Mouse (Mus musculus) heart, embryonic 11.5 days (tissue): ENCODE data around the gene Arhgef11. TPM values are rescaled to one million over a fixed set of nuclear protein-coding genes. Genes with fewer than 3 reads are reported as not detected.

Experiments
- ATAC-seq: fragments of 200-750 bp; cut with Nextera tagmentation; replicated peaks from 2 replicates; pipeline ENCODE4 v1.8.0; 2017; ENCODE audit warnings: moderate library complexity; ENCODE audit not compliant: insufficient number of reproducible peaks, low FRiP score, low TSS enrichment
- H3K27ac ChIP-seq: fragments of 300-500 bp; sonication (generic); 2 replicates; pipeline ENCODE4 v1.5.1; 2014; ENCODE audit warnings: mild to moderate bottlenecking, low read depth, low read length
- H3K27me3 ChIP-seq: fragments of 300-500 bp; sonication (generic); 2 replicates; pipeline ENCODE4 v1.6.1; 2014; ENCODE audit warnings: mild to moderate bottlenecking, low read length, mixed read lengths; ENCODE audit not compliant: control insufficient read depth, insufficient read depth
- H3K36me3 ChIP-seq: fragments of 300-500 bp; sonication (generic); 2 replicates; pipeline ENCODE4 v1.6.1; 2014; ENCODE audit warnings: mild to moderate bottlenecking, low read length, moderate library complexity, mixed read lengths; ENCODE audit not compliant: control insufficient read depth, insufficient read depth
- H3K4me1 ChIP-seq: fragments of 300-500 bp; sonication (generic); 2 replicates; pipeline ENCODE4 v1.6.1; 2014; ENCODE audit warnings: low read length; ENCODE audit not compliant: control insufficient read depth, insufficient read depth
- H3K4me2 ChIP-seq: fragments of 300-500 bp; sonication (generic); 2 replicates; pipeline ENCODE4 v1.6.1; 2014; ENCODE audit warnings: mild to moderate bottlenecking, moderate library complexity
- H3K4me3 ChIP-seq: fragments of 300-500 bp; sonication (generic); 2 replicates; pipeline ENCODE4 v1.5.1; 2014; ENCODE audit warnings: low read depth, low read length
- H3K9ac ChIP-seq: fragments of 300-500 bp; sonication (generic); 2 replicates; pipeline ENCODE4 v1.6.1; 2014; ENCODE audit warnings: mild to moderate bottlenecking, low read depth, low read length, moderate library complexity
- H3K9me3 ChIP-seq: fragments of 300-500 bp; sonication (generic); replicated peaks from 2 replicates; pipeline ENCODE4 v1.6.1; 2016; ENCODE audit warnings: low read length; ENCODE audit not compliant: control insufficient read depth
- WGBS: fragments of 180-500 bp; shearing (Covaris S2); extraction: QIAGEN DNeasy Blood & Tissue Kit; methylation state at CpG from one replicate; pipeline ENCODE4 v1.1.7; 2014; ENCODE audit not compliant: insufficient replicate concordance; 5-methylcytosine and 5-hydroxymethylcytosine counted together
- polyA plus RNA-seq: library from polyadenylated mRNA; unstranded; fragments of >200 nt; fragmentation: Nextera tagmentation; extraction: Ambion mirVana; gene quantifications from 2 replicates; pipeline ENCODE4 v1.2.1, GENCODE M21; 2014

Gene Arhgef11
- polyA plus RNA-seq, 1 experiment from 2014 or later = 11.0 TPM

DNA sequence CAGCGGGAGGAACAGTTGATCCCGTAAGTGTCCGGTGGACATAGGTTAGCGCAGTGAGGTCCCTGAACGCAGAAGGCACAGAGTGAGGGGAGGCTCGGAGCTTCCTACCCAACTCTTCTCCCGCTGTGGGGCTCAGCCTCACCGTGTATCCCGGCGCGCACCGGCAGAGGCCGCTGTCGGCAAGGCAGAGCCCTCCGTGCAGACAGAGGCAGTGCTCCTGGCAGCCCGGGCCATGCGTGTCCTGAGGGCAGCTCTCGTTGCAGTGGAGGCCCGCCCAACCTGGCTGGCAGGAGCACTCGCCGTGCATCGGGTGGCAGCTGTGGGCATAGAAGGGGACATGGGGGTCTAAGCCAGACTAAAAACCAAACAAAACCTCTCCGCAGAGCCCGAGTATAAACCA, 138.6 kb downstream of the Arhgef11 start:
- Histone ChIP-seq H3K4me2 (peak overlapping the region; percentile 33; the same call in 1 of the 2 replicates), H3K36me3 (no peaks in the 10 kb centered on the region), H3K27me3 (peaks cover 31% of the 10 kb centered on the region), H3K4me3 (no peak overlapping the region), H3K27ac (no peak overlapping the region), H3K9ac (no peak overlapping the region), H3K9me3 (no peaks in the 10 kb centered on the region), H3K4me1 (no peaks in the 10 kb centered on the region)
- 6% methylated on average over 24 of the region's 24 CpGs for WGBS
- ATAC-seq = 0 out of 2 replicates have a peak, but pooled peaks have one; percentile 10

GRCm38 (mm10) chr3:87756488-87756887, 139.1 kb downstream of the Arhgef11 start:
- WGBS = 52% methylated on average over 20 of the region's 20 CpGs
- H3K4me2 ChIP-seq = 0 out of 2 replicates have a peak overlapping the region, but pooled peaks have one; percentile 33
- no peak overlapping the region for H3K9ac ChIP-seq

GRCm38 (mm10) chr3:87758641-87759040, 141.3 kb downstream of the Arhgef11 start:
- Histone ChIP-seq H3K4me2 (no peak overlapping the region), H3K27me3 (peaks cover 26% of the 10 kb centered on the region)

More at GRCm38 (mm10) chr3:87756488-87756887, 139.1 kb downstream of the Arhgef11 start:
- Histone ChIP-seq H3K36me3 (no peaks in the 10 kb centered on the region), H3K4me1 (no peaks in the 10 kb centered on the region; the same call in 1 of the 2 replicates), H3K27me3 (peaks cover 31% of the 10 kb centered on the region), H3K9me3 (no peaks in the 10 kb centered on the region), H3K4me3 (no peak overlapping the region), H3K27ac (no peak overlapping the region)
- no peak for ATAC-seq

GRCm38 (mm10) chr3:87761408-87762375, 144.3 kb downstream of the Arhgef11 start:
- no peak for ATAC-seq
- peaks cover 11% of the 10 kb centered on the region for H3K27me3 ChIP-seq
- no peak overlapping the region for H3K4me2 ChIP-seq
- no peak overlapping the region for H3K9ac ChIP-seq
- H3K4me1 ChIP-seq = peaks cover 24% of the 10 kb centered on the region
- H3K27ac ChIP-seq = no peak overlapping the region
- H3K9me3 ChIP-seq = no peaks in the 10 kb centered on the region
- H3K36me3 ChIP-seq = no peaks in the 10 kb centered on the region
- 62% methylated on average over 20 of the region's 20 CpGs for WGBS
- H3K4me3 ChIP-seq = no peak overlapping the region

More at GRCm38 (mm10) chr3:87758641-87759040, 141.3 kb downstream of the Arhgef11 start:
- ATAC-seq = 0 out of 2 replicates have a peak, but pooled peaks have one; percentile 14
- Histone ChIP-seq H3K9ac (no peak overlapping the region), H3K27ac (no peak overlapping the region), H3K36me3 (no peaks in the 10 kb centered on the region), H3K9me3 (no peaks in the 10 kb centered on the region), H3K4me1 (peaks cover 4% of the 10 kb centered on the region), H3K4me3 (no peak overlapping the region)
- WGBS = 47% methylated on average over 3 of the region's 5 CpGs

DNA sequence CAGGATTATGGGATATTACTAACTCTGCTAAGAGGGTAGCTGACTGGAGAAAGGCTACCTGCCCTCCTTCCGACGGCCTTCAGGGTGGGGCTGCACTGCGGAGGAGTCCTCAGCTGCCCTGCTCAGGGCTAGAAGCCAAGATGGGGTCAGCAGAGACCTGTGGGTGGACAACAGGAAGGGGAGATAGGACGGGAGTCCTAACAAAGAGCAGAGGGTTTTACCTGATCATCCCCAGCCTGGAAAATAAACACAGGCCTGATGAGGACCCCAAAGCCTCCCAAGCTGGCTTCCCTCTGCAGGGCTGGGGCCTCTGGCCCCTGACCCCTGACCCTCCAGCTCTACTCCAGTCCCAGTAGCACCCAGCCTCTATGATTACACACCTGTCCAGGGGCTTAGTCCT, 145.8 kb downstream of the Arhgef11 start:
- Histone ChIP-seq H3K27me3 (peaks cover 7% of the 10 kb centered on the region; the same call in 1 of the 2 replicates), H3K27ac (peak overlapping the region; percentile 86), H3K4me2 (peak overlapping the region; percentile 50; the same call in 1 of the 2 replicates), H3K9me3 (no peaks in the 10 kb centered on the region), H3K9ac (peak overlapping the region; percentile 4; the same call in 1 of the 2 replicates), H3K36me3 (no peaks in the 10 kb centered on the region), H3K4me3 (no peak overlapping the region), H3K4me1 (peaks cover 24% of the 10 kb centered on the region)
- no peak for ATAC-seq
- 51% methylated on average over 4 of the region's 4 CpGs for WGBS

DNA sequence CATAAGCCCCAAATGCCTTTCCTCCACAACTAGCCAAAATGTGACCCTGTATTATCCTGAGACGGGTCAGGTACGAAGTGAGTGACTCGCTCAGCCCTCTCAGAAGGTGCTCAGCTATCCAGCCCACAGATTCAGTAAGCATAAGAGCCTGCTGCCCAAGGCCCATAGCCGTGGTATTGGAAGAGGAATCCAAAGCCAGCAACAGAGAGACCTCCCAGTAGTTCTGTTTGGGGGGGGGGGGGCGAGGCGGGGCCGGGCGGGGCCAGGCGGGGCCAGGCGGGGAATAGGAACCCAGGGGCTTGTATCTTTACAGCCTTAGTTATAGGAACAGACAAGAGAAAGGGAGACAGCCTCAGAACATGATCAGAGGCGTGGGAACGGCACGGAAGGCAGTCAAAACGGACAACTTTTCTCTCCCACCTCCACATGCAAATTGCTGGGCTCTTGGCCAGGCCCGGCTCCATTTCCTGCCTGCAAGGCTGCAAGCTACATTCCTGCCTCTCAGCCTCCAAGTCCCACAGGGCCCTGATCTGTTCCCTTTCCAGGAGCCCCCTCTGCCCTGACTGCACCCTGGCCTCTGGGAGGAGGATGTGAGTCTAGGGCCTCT, 146.4 kb downstream of the Arhgef11 start:
- peak; percentile 46; the same call in 1 of the 2 replicates for ATAC-seq
- Histone ChIP-seq H3K4me1 (peaks cover 24% of the 10 kb centered on the region), H3K4me3 (no peak overlapping the region; the same call in none of the 2 replicates), H3K27ac (peak overlapping the region; percentile 86), H3K9ac (peak overlapping the region; percentile 49), H3K9me3 (no peaks in the 10 kb centered on the region), H3K36me3 (no peaks in the 10 kb centered on the region), H3K27me3 (peaks cover 7% of the 10 kb centered on the region; the same call in 1 of the 2 replicates), H3K4me2 (peak overlapping the region; percentile 50)
- 30% methylated on average over 9 of the region's 15 CpGs for WGBS

- H3K9me3 ChIP-seq = no peaks in the 10 kb centered on the region
- H3K27ac ChIP-seq = peak overlapping the region; percentile 86
- peaks cover 8% of the 10 kb centered on the region; the same call in 1 of the 2 replicates for H3K27me3 ChIP-seq
- no peak for ATAC-seq
- peak overlapping the region; percentile 49; the same call in 1 of the 2 replicates for H3K9ac ChIP-seq
- H3K4me3 ChIP-seq = peak overlapping the region; percentile 12; the same call in 1 of the 2 replicates
- peak overlapping the region; percentile 50 for H3K4me2 ChIP-seq
- 22% methylated on average over 10 of the region's 10 CpGs for WGBS
- H3K36me3 ChIP-seq = no peaks in the 10 kb centered on the region
- peaks cover 24% of the 10 kb centered on the region for H3K4me1 ChIP-seq
Observed at GRCm38 (mm10) chr3:87764506-87764905, 147.1 kb downstream of the Arhgef11 start.

DNA sequence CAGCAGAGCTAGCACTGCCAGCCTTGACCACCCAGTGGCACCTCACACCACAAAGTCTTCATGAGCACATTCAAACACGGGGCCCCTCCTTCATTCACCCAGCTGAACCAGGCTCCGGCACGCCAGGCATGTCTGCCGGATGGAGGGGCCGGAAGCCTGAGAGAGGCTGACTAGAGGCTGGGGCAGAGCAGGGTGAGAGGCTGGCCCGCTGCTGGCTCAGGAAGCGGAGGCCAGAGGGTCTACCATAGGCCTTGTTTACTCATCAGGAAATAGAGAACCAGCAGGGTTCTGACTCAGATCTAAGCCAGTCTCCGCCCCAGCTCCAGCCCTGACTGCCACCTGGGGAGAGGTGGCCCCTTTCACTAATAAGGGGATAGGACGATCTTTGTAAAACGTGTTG, 147.7 kb downstream of the Arhgef11 start:
- ATAC-seq = no peak
- no peaks in the 10 kb centered on the region for H3K36me3 ChIP-seq
- no peaks in the 10 kb centered on the region for H3K9me3 ChIP-seq
- peaks cover 24% of the 10 kb centered on the region for H3K4me1 ChIP-seq
- WGBS = 19% methylated on average over 10 of the region's 10 CpGs
- 0 out of 2 replicates have a peak overlapping the region, but pooled peaks have one; percentile 49 for H3K9ac ChIP-seq
- peak overlapping the region; percentile 50 for H3K4me2 ChIP-seq
- H3K27ac ChIP-seq = peak overlapping the region; percentile 86
- peaks cover 9% of the 10 kb centered on the region; the same call in 1 of the 2 replicates for H3K27me3 ChIP-seq
- H3K4me3 ChIP-seq = peak overlapping the region; percentile 12; the same call in 1 of the 2 replicates
